Comparison of ENCODE assay signal across 8 mouse cellular contexts in the genomic region with DNA sequence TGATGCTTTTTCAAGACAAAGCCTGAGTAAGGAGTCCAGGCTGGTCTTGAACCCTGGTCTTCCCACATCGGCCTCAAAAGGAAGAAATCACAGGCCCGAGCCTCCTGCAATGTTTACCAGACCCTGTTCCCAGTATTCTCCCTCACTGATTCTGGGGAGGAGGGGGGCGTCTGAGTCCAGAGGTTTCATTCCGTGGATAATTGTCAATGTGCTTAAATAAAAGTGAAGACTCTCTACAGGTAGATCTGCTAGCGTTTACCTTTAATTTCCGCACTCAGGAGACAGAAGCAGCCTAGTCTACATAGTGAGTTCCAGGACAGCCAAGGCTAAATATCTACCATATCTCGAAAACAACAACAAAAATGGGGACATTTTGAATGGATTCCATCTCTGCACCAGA.
A peak's percentile ranks its signal among the peaks of the same experiment; 100 is the strongest.
DNase-seq lines count a peak whose midpoint lies in the region; ATAC-seq and TF ChIP-seq lines count a peak whose summit lies in the region.

No protein-coding gene starts in this region.

- no peak for TF ChIP-seq CTCF in layer of hippocampus, adult 2 months (conservative IDR thresholded peaks at IDR 0.05)

- WGBS in embryonic facial prominence, embryonic 15.5 days = 51% methylated on average over 7 of the region's 7 CpGs
- WGBS in hindbrain, embryonic 16.5 days = 56% methylated on average over 7 of the region's 7 CpGs
- 53% methylated on average over 7 of the region's 7 CpGs for WGBS in neural tube, embryonic 13.5 days

- peaks cover 25% of the 10 kb centered on the region for H3K4me1 ChIP-seq in embryonic facial prominence, embryonic 15.5 days
- peaks cover 9% of the 10 kb centered on the region for H3K4me1 ChIP-seq in hindbrain, embryonic 16.5 days (ENCODE audit: control insufficient read depth, insufficient read depth, low read depth, low read length)
- peaks cover 35% of the 10 kb centered on the region for H3K4me1 ChIP-seq in neural tube, embryonic 13.5 days (replicated peaks)

- H3K9ac ChIP-seq in embryonic facial prominence, embryonic 15.5 days = no peak overlapping the region
- no peak overlapping the region for H3K9ac ChIP-seq in hindbrain, embryonic 16.5 days (ENCODE audit: low read depth, low read length)
- no peak overlapping the region for H3K9ac ChIP-seq in neural tube, embryonic 13.5 days

- no peaks in the 10 kb centered on the region for H3K27me3 ChIP-seq in embryonic facial prominence, embryonic 15.5 days
- peaks cover 7% of the 10 kb centered on the region for H3K27me3 ChIP-seq in hindbrain, embryonic 16.5 days (replicated peaks; ENCODE audit: control insufficient read depth, insufficient read depth, low read length)
- H3K27me3 ChIP-seq in neural tube, embryonic 13.5 days = peaks cover 16% of the 10 kb centered on the region; the same call in 1 of the 2 replicates

- no peaks in the 10 kb centered on the region for H3K9me3 ChIP-seq in embryonic facial prominence, embryonic 15.5 days (replicated peaks)
- H3K9me3 ChIP-seq in hindbrain, embryonic 16.5 days (ENCODE audit: control insufficient read depth, low read length) = no peaks in the 10 kb centered on the region
- H3K9me3 ChIP-seq in neural tube, embryonic 13.5 days = no peaks in the 10 kb centered on the region

- ATAC-seq in embryonic facial prominence, embryonic 15.5 days (ENCODE audit: insufficient number of reproducible peaks, low FRiP score, low TSS enrichment, low read depth) = no peak
- ATAC-seq in hindbrain, embryonic 16.5 days = no peak
- ATAC-seq in neural tube, embryonic 13.5 days (ENCODE audit: low read depth) = no peak

- no peaks in the 10 kb centered on the region for H3K36me3 ChIP-seq in embryonic facial prominence, embryonic 15.5 days
- no peaks in the 10 kb centered on the region for H3K36me3 ChIP-seq in hindbrain, embryonic 16.5 days (ENCODE audit: control insufficient read depth, insufficient read depth, low read length)
- H3K36me3 ChIP-seq in neural tube, embryonic 13.5 days = no peaks in the 10 kb centered on the region

- H3K4me2 ChIP-seq in embryonic facial prominence, embryonic 15.5 days (replicated peaks) = peak overlapping the region; percentile 89
- H3K4me2 ChIP-seq in hindbrain, embryonic 16.5 days (ENCODE audit: low read length) = peak overlapping the region; percentile 67
- peak overlapping the region; percentile 58 for H3K4me2 ChIP-seq in neural tube, embryonic 13.5 days

- peak overlapping the region; percentile 75; the same call in 1 of the 2 replicates for H3K27ac ChIP-seq in layer of hippocampus, adult 2 months
- H3K27ac ChIP-seq in embryonic facial prominence, embryonic 15.5 days (replicated peaks) = peak overlapping the region; percentile 91; the same call in 1 of the 2 replicates
- H3K27ac ChIP-seq in hindbrain, embryonic 16.5 days (ENCODE audit: low read depth, low read length) = no peak overlapping the region
- H3K27ac ChIP-seq in neural tube, embryonic 13.5 days (replicated peaks) = no peak overlapping the region

- H3K4me3 ChIP-seq in layer of hippocampus, adult 2 months = peak overlapping the region; percentile 52; the same call in 1 of the 2 replicates
- H3K4me3 ChIP-seq in embryonic facial prominence, embryonic 15.5 days (replicated peaks) = peak overlapping the region; percentile 48; the same call in 1 of the 2 replicates
- H3K4me3 ChIP-seq in hindbrain, embryonic 16.5 days (ENCODE audit: low read length) = no peak overlapping the region
- H3K4me3 ChIP-seq in neural tube, embryonic 13.5 days = no peak overlapping the region

- no peak for DNase-seq in layer of hippocampus, adult 2 months (ENCODE audit: low spot score in 2 of 2)
- DNase-seq in layer of hippocampus, postnatal 36 days = no peak
- DNase-seq in left cerebral cortex, adult 11 months (ENCODE audit: low spot score) = no peak
- DNase-seq in cerebellum, postnatal 25 days = no peak
- DNase-seq in left cerebral cortex, adult 9 months (ENCODE audit: low spot score in 2 of 2) = no peak

Comparison
In these comparisons a context has a peak if more than half of its experiments do, and no peak if none do; other contexts are left out.
1. H3K27ac ChIP-seq: peak in layer of hippocampus, adult 2 months (single experiment) and embryonic facial prominence, embryonic 15.5 days (single experiment); none in hindbrain, embryonic 16.5 days (single experiment) and neural tube, embryonic 13.5 days (single experiment).
2. H3K4me3 ChIP-seq: peak in layer of hippocampus, adult 2 months (single experiment) and embryonic facial prominence, embryonic 15.5 days (single experiment); none in hindbrain, embryonic 16.5 days (single experiment) and neural tube, embryonic 13.5 days (single experiment).
3. Peak in every context shown above with its lines, with median percentiles within 50 percentile points of each other: H3K4me2 ChIP-seq.